ENCODE assay signal across 10 mouse cellular contexts in the genomic region with DNA sequence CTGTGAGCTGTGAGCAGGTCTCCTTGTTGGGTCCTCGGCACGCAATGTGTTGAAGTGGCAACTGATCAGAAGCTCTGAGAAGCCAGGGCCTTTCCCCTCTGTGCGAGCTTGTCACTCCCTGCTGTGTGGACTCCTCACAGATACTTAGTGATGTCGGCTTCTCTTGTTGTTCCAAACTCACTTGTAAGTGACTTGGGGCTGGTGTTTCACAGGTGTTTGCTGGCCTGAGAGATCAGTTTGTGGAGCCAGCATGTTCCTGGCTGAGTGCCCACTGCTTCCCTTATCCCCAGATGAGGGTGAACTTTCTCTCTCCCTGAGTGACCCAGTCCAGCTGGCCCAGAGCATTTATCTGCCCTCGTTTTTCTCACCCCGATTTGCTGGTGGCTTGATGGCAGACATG.
DNase-seq lines count a peak whose midpoint lies in the region; ATAC-seq lines count a peak whose summit lies in the region.
"Had no signal": no experiment of that assay in that cellular context is flagged by ENCODE, and none has a peak within 500 bp of the region (broad histone marks: within the 10 kb centered on the region; RNA-seq: fewer than 3 reads in every experiment).

No protein-coding gene starts in this region.

- ATAC-seq in hindbrain, embryonic 15.5 days (ENCODE audit: low FRiP score, low read depth), result no peak
- ATAC-seq in hindbrain, embryonic 14.5 days (ENCODE audit: low FRiP score), result no peak
- no peak for ATAC-seq in midbrain, embryonic 11.5 days (ENCODE audit: low FRiP score)
- ATAC-seq in neural tube, embryonic 15.5 days (ENCODE audit: low FRiP score), result no peak

- H3K9ac ChIP-seq in hindbrain, embryonic 15.5 days, result no peak overlapping the region
- H3K9ac ChIP-seq in hindbrain, embryonic 14.5 days, result no peak overlapping the region
- H3K9ac ChIP-seq in midbrain, embryonic 11.5 days (ENCODE audit: low read length), result no peak overlapping the region
- no peak overlapping the region for H3K9ac ChIP-seq in neural tube, embryonic 15.5 days (replicated peaks)
- H3K9ac ChIP-seq: lung, embryonic 14.5 days; midbrain, embryonic 12.5 days had no signal

- no peaks in the 10 kb centered on the region for H3K36me3 ChIP-seq in hindbrain, embryonic 15.5 days
- H3K36me3 ChIP-seq in hindbrain, embryonic 14.5 days (replicated peaks; ENCODE audit: control insufficient read depth, insufficient read depth), result no peaks in the 10 kb centered on the region
- no peaks in the 10 kb centered on the region for H3K36me3 ChIP-seq in midbrain, embryonic 11.5 days (ENCODE audit: control insufficient read depth, insufficient read depth, low read length)
- H3K36me3 ChIP-seq in neural tube, embryonic 15.5 days, result no peaks in the 10 kb centered on the region
- H3K36me3 ChIP-seq: midbrain, embryonic 12.5 days had no signal

- H3K4me3 ChIP-seq in hindbrain, embryonic 15.5 days, result no peak overlapping the region
- H3K4me3 ChIP-seq in hindbrain, embryonic 14.5 days (replicated peaks; ENCODE audit: low read length), result no peak overlapping the region
- H3K4me3 ChIP-seq in midbrain, embryonic 11.5 days (ENCODE audit: low read depth, low read length), result no peak overlapping the region
- no peak overlapping the region for H3K4me3 ChIP-seq in neural tube, embryonic 15.5 days (replicated peaks)
- H3K4me3 ChIP-seq: midbrain, embryonic 12.5 days had no signal

- no peak overlapping the region for H3K4me2 ChIP-seq in hindbrain, embryonic 15.5 days
- no peak overlapping the region for H3K4me2 ChIP-seq in hindbrain, embryonic 14.5 days (replicated peaks)
- H3K4me2 ChIP-seq in midbrain, embryonic 11.5 days, result no peak overlapping the region
- H3K4me2 ChIP-seq in neural tube, embryonic 15.5 days, result no peak overlapping the region
- H3K4me2 ChIP-seq: lung, embryonic 14.5 days; midbrain, embryonic 12.5 days had no signal

- no peaks in the 10 kb centered on the region for H3K27me3 ChIP-seq in hindbrain, embryonic 15.5 days
- H3K27me3 ChIP-seq in hindbrain, embryonic 14.5 days (ENCODE audit: control insufficient read depth, insufficient read depth, low read length), result no peaks in the 10 kb centered on the region
- H3K27me3 ChIP-seq in midbrain, embryonic 11.5 days (ENCODE audit: control insufficient read depth, insufficient read depth, low read length), result no peaks in the 10 kb centered on the region
- no peaks in the 10 kb centered on the region for H3K27me3 ChIP-seq in neural tube, embryonic 15.5 days (replicated peaks)

- 0 out of 2 replicates have a peak overlapping the region, but pooled peaks have one; percentile 19 for H3K27ac ChIP-seq in hindbrain, embryonic 15.5 days (replicated peaks)
- H3K27ac ChIP-seq in hindbrain, embryonic 14.5 days, result no peak overlapping the region
- H3K27ac ChIP-seq in midbrain, embryonic 11.5 days (ENCODE audit: low read depth, low read length), result no peak overlapping the region
- H3K27ac ChIP-seq in neural tube, embryonic 15.5 days (replicated peaks), result no peak overlapping the region; the same call in 1 of the 2 replicates
- H3K27ac ChIP-seq: midbrain, embryonic 12.5 days had no signal

- H3K9me3 ChIP-seq in hindbrain, embryonic 15.5 days, result no peaks in the 10 kb centered on the region
- no peaks in the 10 kb centered on the region for H3K9me3 ChIP-seq in hindbrain, embryonic 14.5 days (ENCODE audit: control insufficient read depth, low read length)
- no peaks in the 10 kb centered on the region for H3K9me3 ChIP-seq in midbrain, embryonic 11.5 days (ENCODE audit: control insufficient read depth, low read length)
- H3K9me3 ChIP-seq in neural tube, embryonic 15.5 days (replicated peaks), result no peaks in the 10 kb centered on the region
- H3K9me3 ChIP-seq: midbrain, embryonic 12.5 days had no signal

- H3K4me1 ChIP-seq in hindbrain, embryonic 15.5 days (replicated peaks), result peaks cover 20% of the 10 kb centered on the region
- peaks cover 20% of the 10 kb centered on the region for H3K4me1 ChIP-seq in hindbrain, embryonic 14.5 days (replicated peaks; ENCODE audit: control insufficient read depth, insufficient read depth, low read length)
- H3K4me1 ChIP-seq in midbrain, embryonic 11.5 days (ENCODE audit: control insufficient read depth, insufficient read depth, low read length), result peaks cover 9% of the 10 kb centered on the region; the same call in 1 of the 2 replicates
- H3K4me1 ChIP-seq in neural tube, embryonic 15.5 days, result peaks cover 21% of the 10 kb centered on the region

- WGBS in hindbrain, embryonic 15.5 days, result 33% methylated on average over 6 of the region's 6 CpGs
- WGBS in hindbrain, embryonic 14.5 days, result 42% methylated on average over 6 of the region's 6 CpGs
- 38% methylated on average over 6 of the region's 6 CpGs for WGBS in midbrain, embryonic 11.5 days
- WGBS in neural tube, embryonic 15.5 days, result 37% methylated on average over 6 of the region's 6 CpGs

- no peak for DNase-seq in hindbrain, embryonic 14.5 days (ENCODE audit: low spot score)
- DNase-seq in right cerebral cortex, postnatal 4 days, result peak; percentile 29
- DNase-seq in right cerebral cortex, adult 18-20 months, result no peak
- DNase-seq in midbrain, embryonic 11.5 days (ENCODE audit: low spot score, missing footprints), result peak; percentile 84
- no peak for DNase-seq in thymus, postnatal 0 days (ENCODE audit: low spot score)
- DNase-seq: adrenal gland, postnatal 25 days; lung, embryonic 14.5 days had no signal

Comparison
In these comparisons a context has a peak if more than half of its experiments do, and no peak if none do; other contexts are left out.
1. DNase-seq: peak in right cerebral cortex, postnatal 4 days (single experiment) and midbrain, embryonic 11.5 days (single experiment); none in hindbrain, embryonic 14.5 days (single experiment), right cerebral cortex, adult 18-20 months (single experiment) and thymus, postnatal 0 days (single experiment).